Comparison of ENCODE assay signal across 8 mouse cellular contexts in the genomic region with DNA sequence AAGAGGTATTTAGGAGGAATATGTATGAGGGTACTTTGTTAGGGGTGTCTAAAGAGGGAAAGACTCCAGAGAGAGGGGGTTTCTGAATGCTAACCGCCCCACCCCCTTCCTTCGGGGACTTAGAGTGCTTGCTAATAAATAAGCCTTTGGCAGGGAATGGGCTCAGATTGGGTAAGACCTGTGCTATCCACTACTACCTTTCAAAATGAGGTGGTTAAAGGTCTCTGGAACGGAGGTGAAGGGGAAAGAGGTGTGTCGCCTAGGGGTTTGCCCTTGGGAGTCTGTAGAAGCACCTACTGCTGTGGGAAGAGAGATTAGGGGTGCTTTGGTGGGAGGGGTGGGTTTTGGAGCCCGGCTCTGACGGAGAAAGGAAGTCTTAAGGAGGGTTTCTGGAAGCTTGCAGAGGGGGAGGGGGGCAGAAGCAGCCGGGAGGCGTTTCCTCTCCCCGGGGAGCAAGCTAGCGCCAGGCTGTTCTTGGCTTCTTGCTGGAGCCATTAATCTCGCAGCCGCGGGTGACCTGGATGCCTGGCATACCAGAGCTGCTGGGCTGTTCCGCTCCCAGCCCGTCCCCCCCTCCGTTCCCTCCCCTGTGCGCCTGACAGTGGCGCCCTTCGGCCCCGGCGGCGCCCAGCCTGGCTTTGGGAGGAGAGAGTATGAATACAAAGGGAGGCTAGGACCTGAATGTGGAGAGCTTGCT. TPM values are rescaled to one million over a fixed set of nuclear protein-coding genes. Genes with fewer than 3 reads are reported as not detected.
DNase-seq lines count a peak whose midpoint lies in the region; ATAC-seq and TF ChIP-seq lines count a peak whose summit lies in the region.

No protein-coding gene starts in this region.

- H3K9me3 ChIP-seq in embryonic facial prominence, embryonic 15.5 days (replicated peaks) = no peaks in the 10 kb centered on the region
- H3K9me3 ChIP-seq in kidney, embryonic 14.5 days (ENCODE audit: control insufficient read depth, low read length) = no peaks in the 10 kb centered on the region
- no peaks in the 10 kb centered on the region for H3K9me3 ChIP-seq in liver, embryonic 14.5 days (ENCODE audit: control insufficient read depth, low read length)
- no peaks in the 10 kb centered on the region for H3K9me3 ChIP-seq in neural tube, embryonic 15.5 days (replicated peaks)

- no peak overlapping the region for H3K4me3 ChIP-seq in embryonic facial prominence, embryonic 15.5 days (replicated peaks)
- H3K4me3 ChIP-seq in kidney, embryonic 14.5 days (ENCODE audit: low read length) = no peak overlapping the region
- H3K4me3 ChIP-seq in liver, embryonic 14.5 days (ENCODE audit: insufficient read depth in 1 of 2, low read depth in 2 of 2, low read length in 2 of 2) = no peak overlapping the region
- 0 out of 2 replicates have a peak overlapping the region, but pooled peaks have one; percentile 6 for H3K4me3 ChIP-seq in neural tube, embryonic 15.5 days (replicated peaks)

- WGBS in embryonic facial prominence, embryonic 15.5 days = 2% methylated on average over 22 of the region's 22 CpGs
- WGBS in kidney, embryonic 14.5 days = 2% methylated on average over 18 of the region's 22 CpGs
- WGBS in liver, embryonic 14.5 days (ENCODE audit: insufficient replicate concordance) = 2% methylated on average over 22 of the region's 22 CpGs
- WGBS in neural tube, embryonic 15.5 days = 2% methylated on average over 19 of the region's 22 CpGs

- TF ChIP-seq CTCF in liver, embryonic 14.5 days (IDR thresholded peaks at IDR 0.05; ENCODE audit: low read depth) = no peak

- no peak overlapping the region for H3K9ac ChIP-seq in embryonic facial prominence, embryonic 15.5 days
- no peak overlapping the region for H3K9ac ChIP-seq in kidney, embryonic 14.5 days (ENCODE audit: low read depth, low read length)
- no peak overlapping the region for H3K9ac ChIP-seq in liver, embryonic 14.5 days (replicated peaks)
- H3K9ac ChIP-seq in neural tube, embryonic 15.5 days (replicated peaks) = peak overlapping the region; percentile 14; the same call in 1 of the 2 replicates

- peaks cover 80% of the 10 kb centered on the region for H3K4me1 ChIP-seq in embryonic facial prominence, embryonic 15.5 days
- H3K4me1 ChIP-seq in kidney, embryonic 14.5 days (ENCODE audit: control insufficient read depth, insufficient read depth, low read length) = peaks cover 54% of the 10 kb centered on the region
- peaks cover 0 to 5% of the 10 kb centered on the region in 2 experiments; a peak in 1 of 4 replicates for H3K4me1 ChIP-seq in liver, embryonic 14.5 days (replicated peaks; ENCODE audit: control insufficient read depth in 2 of 2, insufficient read depth in 2 of 2, low read length in 1 of 2)
- peaks cover 66% of the 10 kb centered on the region for H3K4me1 ChIP-seq in neural tube, embryonic 15.5 days

- TF ChIP-seq EP300 in liver, embryonic 14.5 days (IDR thresholded peaks at IDR 0.05; ENCODE audit: low read depth) = no peak

- no peaks in the 10 kb centered on the region for H3K27me3 ChIP-seq in embryonic facial prominence, embryonic 15.5 days
- H3K27me3 ChIP-seq in kidney, embryonic 14.5 days (ENCODE audit: control insufficient read depth, insufficient read depth, low read length) = no peaks in the 10 kb centered on the region
- no peaks in the 10 kb centered on the region for H3K27me3 ChIP-seq in liver, embryonic 14.5 days (ENCODE audit: control insufficient read depth, insufficient read depth, low read length)
- H3K27me3 ChIP-seq in neural tube, embryonic 15.5 days (replicated peaks) = no peaks in the 10 kb centered on the region

- DNase-seq in layer of hippocampus, adult 11-12 months (ENCODE audit: low spot score) = peak; percentile 59
- no peak for DNase-seq in layer of hippocampus, adult 9-10 months (ENCODE audit: low spot score)
- peak; percentile 92 to 93 for DNase-seq in heart, adult 9 months (ENCODE audit: low spot score in 2 of 2)
- peak in 1 of 3 experiments; percentile 17 for DNase-seq in liver, embryonic 14.5 days (ENCODE audit: low read depth in 3 of 3, low spot score in 3 of 3)
- peak; percentile 97 for DNase-seq in yolk sac, embryonic 10.5 days (ENCODE audit: low spot score)

- H3K27ac ChIP-seq in embryonic facial prominence, embryonic 15.5 days (replicated peaks) = peak overlapping the region; percentile 77
- peak overlapping the region; percentile 78 for H3K27ac ChIP-seq in kidney, embryonic 14.5 days (ENCODE audit: low read depth, low read length)
- H3K27ac ChIP-seq in liver, embryonic 14.5 days = no peak overlapping the region
- H3K27ac ChIP-seq in neural tube, embryonic 15.5 days (replicated peaks) = peak overlapping the region; percentile 69

- ATAC-seq in embryonic facial prominence, embryonic 15.5 days (ENCODE audit: insufficient number of reproducible peaks, low FRiP score, low TSS enrichment, low read depth) = peak; percentile 73
- ATAC-seq in kidney, embryonic 14.5 days (ENCODE audit: low FRiP score, low TSS enrichment) = peak; percentile 92
- peak; percentile 57 for ATAC-seq in liver, embryonic 14.5 days (ENCODE audit: insufficient read depth)
- peak; percentile 51 for ATAC-seq in neural tube, embryonic 15.5 days (ENCODE audit: low FRiP score)

- peak overlapping the region; percentile 27; the same call in 1 of the 2 replicates for H3K4me2 ChIP-seq in embryonic facial prominence, embryonic 15.5 days (replicated peaks)
- peak overlapping the region; percentile 30 for H3K4me2 ChIP-seq in kidney, embryonic 14.5 days (replicated peaks; ENCODE audit: low read depth, low read length)
- H3K4me2 ChIP-seq in liver, embryonic 14.5 days (ENCODE audit: low read depth) = 0 out of 2 replicates have a peak overlapping the region, but pooled peaks have one; percentile 33
- H3K4me2 ChIP-seq in neural tube, embryonic 15.5 days = peak overlapping the region; percentile 39

- H3K36me3 ChIP-seq in embryonic facial prominence, embryonic 15.5 days = peaks cover 78% of the 10 kb centered on the region
- peaks cover 94% of the 10 kb centered on the region for H3K36me3 ChIP-seq in kidney, embryonic 14.5 days (ENCODE audit: control insufficient read depth, insufficient read depth, low read length)
- no peaks in the 10 kb centered on the region; the same call in 1 of the 2 replicates for H3K36me3 ChIP-seq in liver, embryonic 14.5 days (replicated peaks; ENCODE audit: control insufficient read depth, insufficient read depth, low read depth)
- peaks cover 85% of the 10 kb centered on the region for H3K36me3 ChIP-seq in neural tube, embryonic 15.5 days

RNA-seq across cellular contexts. Expression of a gene that starts 9.6 kb away (rescaled TPM):
- 53.6 and 53.7 TPM in 2 replicates for polyA plus RNA-seq in embryonic facial prominence, embryonic 15.5 days (2015; fragmentation: Nextera tagmentation; extraction: Ambion mirVana)
- 20.8 and 30.1 TPM in 2 replicates for polyA plus RNA-seq in kidney, embryonic 14.5 days (2014; fragmentation: Nextera tagmentation; extraction: Ambion mirVana)
- polyA plus RNA-seq in liver, embryonic 14.5 days (2012; rRNA removed) = 2.1 and 2.6 TPM in 2 replicates
- polyA plus RNA-seq in liver, embryonic 14.5 days (2014; fragmentation: Nextera tagmentation; extraction: Ambion mirVana) = 2.5 and 3.0 TPM in 2 replicates
- polyA plus RNA-seq in neural tube, embryonic 15.5 days (2015; fragmentation: Nextera tagmentation; extraction: Ambion mirVana) = 41.5 and 57.0 TPM in 2 replicates
